Mouse (Mus musculus): ENCODE data around the gene Ptprn2.

- TF ChIP-seq EP300 (IDR thresholded peaks at IDR 0.05; ENCODE audit: insufficient read depth, low read depth, low read length): no peak
- TF ChIP-seq CTCF (IDR thresholded peaks at IDR 0.05; ENCODE audit: low read depth, low read length): no peak
Observed at GRCm38 (mm10) chr12:116642191-116642549, 156.7 kb downstream of the Ptprn2 start.

All from ES-Bruce4 (cell line).